Mouse (Mus musculus) left cerebral cortex, postnatal 25 days (tissue): ENCODE data around the gene Mal. TPM values are rescaled to one million over a fixed set of nuclear protein-coding genes. Genes with fewer than 3 reads are reported as not detected.
"Not testable (repeated sequence)": the region's sequence is repeated elsewhere in the genome, so short reads cannot be mapped to it uniquely, and the experiment has no call there.

Source experiments
- DNase-seq, 2 experiments: peaks; one replicate each; pipeline ENCODE4 v3.0.0; 2022; ENCODE audit warnings: low spot score in 2 of 2, mixed read lengths in 1 of 2
- intact Hi-C: fragments of 180-260 bp; cut with DNase I; formaldehyde crosslinking; loops from one replicate; pipeline ENCODE4 v1.15.1; 2025
- total RNA-seq, 2 experiments: library from RNA; stranded (reverse); gene quantifications; 2 replicates each; pipeline ENCODE4 v1.2.3; 2021

Gene Mal
- total RNA-seq, 2 experiments from 2014 or later, result 100 to 125 TPM

DNA sequence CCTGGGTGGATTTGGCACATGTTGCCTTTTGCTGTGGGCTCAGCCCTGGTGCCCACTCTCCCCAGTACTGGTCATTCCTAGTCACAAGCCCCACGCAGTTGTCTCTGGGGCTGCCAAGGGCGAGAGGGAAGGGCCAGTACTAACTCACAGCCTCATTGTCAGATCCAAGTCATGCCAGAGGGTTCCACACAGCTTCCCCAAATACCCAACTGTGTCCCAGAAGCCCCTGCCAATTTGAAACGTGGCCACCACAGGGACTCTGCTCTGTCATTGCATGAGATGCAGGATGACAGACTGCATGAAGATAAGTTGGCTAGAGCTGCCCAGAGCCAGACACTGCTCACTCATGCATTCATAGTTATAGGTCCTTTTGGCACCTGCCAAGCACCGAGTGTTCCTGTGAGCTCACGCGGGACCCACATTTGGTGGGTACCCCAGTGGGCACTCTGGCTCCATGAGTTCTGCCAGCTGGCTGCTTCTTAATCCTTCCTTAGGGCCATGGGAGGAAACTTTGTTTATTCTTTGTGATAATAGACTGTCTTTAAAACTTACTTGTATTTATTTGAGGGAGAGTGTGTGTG is 28.4 kb downstream of the Mal start:
- no peak for DNase-seq
- intact Hi-C loops, result no loop called here

DNA sequence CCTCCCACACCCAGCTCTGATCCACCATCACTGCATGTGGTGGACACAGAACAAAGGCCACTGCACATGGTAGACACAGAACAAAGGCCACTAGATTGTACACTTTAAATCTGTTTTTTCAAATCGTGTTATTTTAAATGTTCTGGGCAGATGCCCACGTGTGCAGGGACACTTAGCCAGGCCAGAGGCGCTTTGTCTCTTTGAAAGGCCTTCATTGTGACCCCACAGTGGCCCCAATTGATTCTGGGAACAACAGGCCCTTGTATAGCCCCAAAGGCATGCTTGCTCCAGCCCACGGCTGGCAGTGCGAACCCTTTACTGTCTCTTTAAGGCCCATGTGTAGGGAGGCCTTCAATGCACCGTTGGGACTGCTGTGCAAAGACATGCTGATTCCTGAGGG is 29.1 kb downstream of the Mal start:
- intact Hi-C loops, result no loop called here
- DNase-seq, result peak in 1 of 2 experiments; percentile 44

DNA sequence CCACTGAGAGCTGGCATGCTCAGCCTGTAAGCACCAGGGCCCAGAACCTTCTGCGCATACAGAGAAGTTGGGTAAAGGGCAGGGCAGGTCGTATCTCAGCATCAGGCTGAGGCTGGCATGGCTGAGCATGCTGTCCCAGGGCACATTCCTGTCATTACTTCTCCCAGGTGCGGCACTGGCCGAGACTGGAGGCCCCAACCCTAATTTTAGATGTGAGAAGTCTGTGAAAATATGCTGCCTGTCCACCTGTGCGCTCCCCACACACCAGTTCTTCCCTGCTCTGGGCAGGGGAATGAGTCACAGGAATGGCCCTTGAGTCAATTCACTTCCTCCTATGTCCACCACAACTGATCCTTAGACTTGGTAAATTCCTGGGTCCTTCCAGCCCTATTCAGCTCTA is 30.8 kb downstream of the Mal start:
- intact Hi-C loops, result no loop called here
- no peak for DNase-seq

DNA sequence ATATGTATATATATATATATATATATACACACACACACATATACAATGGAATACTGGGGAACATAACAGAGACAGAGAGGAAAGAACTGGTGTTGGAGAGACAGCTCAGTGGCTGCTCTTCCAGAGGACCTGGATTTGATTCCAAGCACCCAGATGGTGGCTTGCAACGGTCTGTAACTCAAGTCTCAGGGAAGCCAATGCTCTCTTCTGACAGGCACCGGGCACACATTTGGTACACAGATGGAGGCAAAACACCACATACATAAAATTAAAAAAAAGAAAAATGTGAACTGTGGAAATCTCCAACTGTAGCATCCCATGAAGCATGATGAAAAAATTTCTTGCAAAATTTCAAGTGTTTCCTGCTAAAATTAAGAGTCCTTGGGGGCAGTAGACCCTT is 31.7 kb downstream of the Mal start:
- intact Hi-C loops, result no loop called here
- DNase-seq, result no peak

DNA sequence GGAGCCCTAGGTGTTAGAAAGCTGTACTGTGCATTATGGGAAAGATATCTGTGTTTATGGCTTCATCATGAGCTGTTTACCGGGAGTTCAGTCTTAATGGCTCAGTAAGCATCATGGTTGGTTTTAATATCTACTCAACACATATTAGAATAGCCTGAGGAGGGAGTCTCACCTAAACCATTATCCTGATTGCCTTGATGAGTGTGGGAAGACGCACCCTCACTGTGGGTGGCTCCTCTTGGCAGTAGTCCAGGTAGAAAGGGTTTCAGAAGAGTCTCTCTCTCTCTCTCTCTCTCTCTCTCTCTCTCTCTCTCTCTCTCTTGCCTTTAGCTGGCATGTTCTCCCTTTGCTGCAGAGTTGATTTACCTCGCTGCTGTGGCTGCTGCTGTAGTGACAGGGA is 34.4 kb downstream of the Mal start:
- intact Hi-C loops, result no loop called here
- DNase-seq, result no peak

DNA sequence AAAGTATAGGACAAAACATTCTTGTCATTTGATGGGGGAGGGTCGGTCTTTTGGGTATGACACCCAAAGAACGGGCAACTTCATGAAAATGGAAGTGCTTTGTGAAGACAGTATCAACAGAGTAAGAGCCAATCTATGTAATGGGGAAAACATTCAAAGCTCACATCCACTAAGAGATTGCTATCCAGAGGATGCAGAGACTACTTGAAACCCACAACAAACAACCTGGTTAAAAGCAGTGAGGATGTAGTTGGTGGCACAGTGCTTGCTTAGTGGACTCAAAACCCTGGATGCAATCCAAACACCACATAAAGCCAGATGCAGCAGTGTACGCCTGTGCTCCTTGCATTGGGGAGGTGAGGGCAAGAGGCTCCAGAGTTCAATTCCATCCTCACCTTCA is 37.2 kb downstream of the Mal start:
- no peak for DNase-seq
- intact Hi-C loops, result no loop called here

DNA sequence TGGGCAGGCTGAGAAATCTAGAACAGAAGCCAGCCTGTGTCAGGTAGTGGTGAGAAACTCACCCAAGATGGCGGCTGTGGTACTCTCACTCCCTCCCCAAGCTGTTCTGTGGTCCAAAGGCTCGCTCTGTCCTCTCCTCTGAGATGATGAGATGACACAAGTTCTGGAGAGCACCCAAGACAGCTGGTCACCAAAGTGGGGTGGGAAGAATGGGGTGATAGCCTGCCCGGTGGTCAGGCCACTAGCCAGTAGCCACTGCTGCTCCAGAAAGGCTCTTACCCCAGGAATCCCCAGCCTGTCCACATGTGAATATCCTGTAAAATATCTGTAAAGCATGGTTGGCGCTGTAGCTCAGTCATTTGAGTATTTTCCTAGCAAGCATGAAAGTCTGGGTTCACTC is 44.2 kb downstream of the Mal start:
- DNase-seq, result peak in 1 of 2 experiments; percentile 21
- intact Hi-C loops, result no loop called here

DNA sequence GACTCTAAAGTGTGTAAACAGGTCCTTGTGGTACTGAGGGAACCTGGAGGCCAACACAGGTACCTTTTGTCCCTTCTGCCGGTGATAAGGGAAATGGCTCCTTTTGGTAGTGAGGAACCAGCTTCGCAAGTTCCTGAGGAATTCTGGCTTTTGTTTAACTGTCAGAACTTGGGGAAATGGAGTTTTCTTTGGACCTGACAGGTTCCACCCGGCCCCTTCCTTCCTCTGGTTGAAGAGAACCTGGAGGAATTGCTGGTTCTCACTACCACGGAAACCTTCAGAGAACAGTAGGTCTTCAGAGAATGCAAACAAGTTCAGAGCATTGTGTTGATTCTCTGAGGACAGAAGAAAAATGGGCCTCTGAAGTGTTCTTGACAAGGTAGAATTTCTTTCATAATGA is 45.1 kb downstream of the Mal start:
- DNase-seq, result no peak
- intact Hi-C loops, result no loop called here

DNA sequence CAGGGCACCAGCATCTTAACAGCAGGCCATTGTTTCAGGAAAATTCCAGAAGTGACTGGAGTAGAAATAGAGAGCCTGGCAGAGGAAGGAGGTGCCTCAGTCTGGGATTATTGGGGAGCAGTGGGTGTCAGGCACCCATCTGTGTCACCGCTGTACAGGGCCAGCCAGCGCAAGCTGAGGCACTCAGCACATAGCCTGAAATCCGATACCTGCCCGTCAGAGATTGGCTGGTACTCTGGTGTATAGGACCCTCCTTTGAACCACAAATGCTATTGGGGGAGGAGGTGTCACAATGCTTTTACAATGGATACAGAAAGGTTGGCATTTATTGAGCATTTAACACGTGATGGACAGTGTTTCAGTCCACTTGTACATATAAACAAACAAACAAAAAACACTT is 47.5 kb downstream of the Mal start:
- DNase-seq, result no peak
- intact Hi-C loops, result loop anchor here (2.0 to 10.0 kb wide), 3 partner anchors 60 to 236 kb away; no protein-coding TSS in a partner anchor

DNA sequence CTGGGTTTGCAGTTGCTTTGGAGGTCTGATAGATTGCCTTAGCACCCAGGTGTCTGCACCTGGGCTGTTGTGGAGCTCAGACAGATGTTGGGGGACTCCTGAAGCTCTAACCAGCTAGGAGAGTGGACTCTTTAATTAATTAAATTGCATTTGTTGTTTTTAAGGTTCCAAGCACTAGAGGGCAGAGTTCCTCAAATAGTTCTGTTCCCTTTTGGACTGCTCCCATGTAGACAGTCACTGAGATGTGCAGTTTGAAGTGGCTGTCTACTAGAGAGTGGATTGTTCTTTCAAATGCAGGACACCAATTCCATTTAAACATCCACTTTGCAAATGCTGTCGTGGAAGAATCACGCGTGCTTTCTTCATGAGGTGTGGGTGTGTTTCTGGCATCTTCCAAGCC is 48.3 kb downstream of the Mal start:
- DNase-seq, result peak in 1 of 2 experiments; percentile 53

DNA sequence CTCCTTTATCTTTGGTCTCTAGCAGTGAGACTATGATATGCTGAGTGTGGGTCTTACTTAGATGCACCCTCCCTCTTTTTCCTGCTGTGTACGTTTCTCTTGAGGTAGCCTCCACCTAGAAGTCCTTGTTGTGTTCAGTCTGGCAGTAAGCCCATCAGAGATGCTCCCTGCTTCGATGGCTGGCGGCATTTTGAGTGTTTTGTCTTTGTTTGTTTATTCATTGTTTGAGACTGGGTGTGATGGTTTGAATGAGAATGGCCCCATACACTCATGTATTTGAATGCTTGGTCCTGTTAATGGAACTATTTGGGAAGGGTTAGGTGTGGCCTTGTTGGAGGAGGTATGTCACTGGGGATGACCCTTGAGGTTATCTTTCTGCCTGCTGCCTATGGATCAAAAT is 51.3 kb downstream of the Mal start:
- intact Hi-C loops, result loop anchor here (5.0 to 10.0 kb wide), 2 partner anchors 77 to 240 kb away; no protein-coding TSS in a partner anchor
- DNase-seq, result no peak

More for the DNA sequence above, 48.3 kb downstream of the Mal start:
- intact Hi-C loops, result loop anchor here (2.0 to 10.0 kb wide), 3 partner anchors 61 to 237 kb away; no protein-coding TSS in a partner anchor

DNA sequence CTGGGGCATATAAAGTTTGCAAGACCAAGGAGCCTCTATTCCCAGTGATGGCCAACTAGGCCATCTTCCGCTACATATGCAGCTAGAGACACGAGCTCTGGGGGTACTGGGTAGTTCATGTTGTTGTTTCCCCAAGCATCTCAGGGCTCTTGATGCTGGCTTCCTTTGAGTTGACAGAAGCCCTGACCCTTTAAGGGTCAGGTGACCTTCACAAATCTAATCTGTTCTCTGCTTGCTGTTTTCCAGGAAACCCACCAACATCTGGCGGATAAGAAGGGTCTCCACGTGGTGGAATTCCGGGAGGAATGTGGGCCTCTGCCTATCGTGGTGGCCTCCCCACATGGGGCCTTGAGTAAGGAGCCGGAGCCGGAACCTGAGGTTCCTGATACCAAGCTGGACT is 53.1 kb downstream of the Mal start:
- not testable (repeated sequence) for DNase-seq
- intact Hi-C loops, result loop anchor here (10.0 kb wide), 1 partner anchor 241 kb away; no protein-coding TSS in a partner anchor

DNA sequence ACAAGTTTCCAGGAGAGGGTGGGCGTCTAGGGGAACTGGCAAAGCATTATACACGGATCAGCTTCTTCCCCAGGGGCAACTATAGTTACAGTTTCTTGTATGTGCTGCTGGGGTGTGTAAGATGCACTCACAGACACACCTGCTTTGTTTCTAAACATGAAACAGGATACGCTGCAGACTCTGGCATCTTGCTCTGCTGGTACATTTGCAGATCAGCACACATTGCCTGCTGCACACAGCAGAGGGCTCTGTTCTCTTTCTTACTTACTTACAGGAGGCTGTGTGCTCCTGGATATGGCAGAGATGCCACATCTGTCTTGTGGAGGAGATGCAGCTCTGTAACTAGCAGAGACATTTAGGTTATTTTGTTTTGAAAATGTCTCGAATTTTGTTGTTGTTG is 65.7 kb downstream of the Mal start:
- DNase-seq, result no peak
- intact Hi-C loops, result no loop called here

DNA sequence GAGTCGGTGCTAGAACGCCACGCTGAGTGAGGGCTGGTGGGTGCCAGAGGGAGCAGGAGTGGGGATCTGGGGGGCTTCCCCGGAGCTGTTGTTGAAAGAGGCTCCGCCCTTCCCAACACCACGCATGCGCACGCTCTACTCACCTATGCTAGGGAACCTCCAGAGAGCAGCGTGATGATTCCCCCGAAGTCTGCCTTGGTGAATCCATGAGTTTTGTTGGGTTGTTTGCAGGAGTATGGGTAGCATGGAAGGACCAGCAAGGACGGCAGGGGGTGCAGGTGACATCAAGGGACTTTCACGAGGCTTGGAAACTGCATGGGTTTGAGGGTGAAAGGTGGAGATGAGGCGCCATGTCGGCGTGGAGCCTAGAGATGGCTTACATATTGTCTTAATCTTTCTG is 66.3 kb downstream of the Mal start:
- no peak for DNase-seq
- intact Hi-C loops, result no loop called here

DNA sequence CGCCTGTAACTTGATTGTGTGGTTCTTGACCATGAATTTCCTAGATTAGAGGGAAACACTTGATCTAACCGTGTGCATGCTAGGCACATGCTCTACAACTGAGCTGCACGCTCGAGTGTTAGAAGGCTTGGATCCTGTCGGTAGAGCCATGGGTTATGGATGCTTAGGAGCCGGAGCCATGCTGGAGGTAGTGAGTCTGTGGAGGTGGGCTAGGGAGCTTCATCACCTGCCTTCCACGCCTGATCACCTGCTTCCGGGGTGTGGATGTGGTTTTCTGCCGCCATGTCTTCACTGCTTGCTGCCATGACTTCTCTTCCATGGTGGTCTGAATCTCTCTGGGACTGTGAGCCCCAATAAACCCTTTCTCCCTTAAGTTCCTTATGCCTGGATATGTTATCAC is 67.6 kb downstream of the Mal start:
- intact Hi-C loops, result no loop called here
- no peak for DNase-seq

DNA sequence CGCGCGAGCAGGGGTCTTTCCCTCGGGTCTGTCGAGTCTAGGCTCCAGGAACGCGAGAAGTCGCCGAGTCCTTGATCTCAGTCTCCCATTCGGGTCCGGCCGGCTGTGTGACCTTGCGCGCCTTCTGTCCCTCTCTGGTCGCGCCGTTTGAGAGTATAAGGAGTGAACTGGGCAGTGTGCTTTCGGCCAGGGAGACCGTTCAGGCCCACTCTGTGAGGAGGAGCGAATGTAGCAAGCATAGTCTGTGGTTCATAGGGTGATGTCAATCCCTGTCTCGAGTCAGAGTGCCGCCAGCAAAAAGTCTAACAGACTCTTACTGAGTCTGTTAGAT is 69.0 kb downstream of the Mal start:
- intact Hi-C loops, result no loop called here
- no peak for DNase-seq

DNA sequence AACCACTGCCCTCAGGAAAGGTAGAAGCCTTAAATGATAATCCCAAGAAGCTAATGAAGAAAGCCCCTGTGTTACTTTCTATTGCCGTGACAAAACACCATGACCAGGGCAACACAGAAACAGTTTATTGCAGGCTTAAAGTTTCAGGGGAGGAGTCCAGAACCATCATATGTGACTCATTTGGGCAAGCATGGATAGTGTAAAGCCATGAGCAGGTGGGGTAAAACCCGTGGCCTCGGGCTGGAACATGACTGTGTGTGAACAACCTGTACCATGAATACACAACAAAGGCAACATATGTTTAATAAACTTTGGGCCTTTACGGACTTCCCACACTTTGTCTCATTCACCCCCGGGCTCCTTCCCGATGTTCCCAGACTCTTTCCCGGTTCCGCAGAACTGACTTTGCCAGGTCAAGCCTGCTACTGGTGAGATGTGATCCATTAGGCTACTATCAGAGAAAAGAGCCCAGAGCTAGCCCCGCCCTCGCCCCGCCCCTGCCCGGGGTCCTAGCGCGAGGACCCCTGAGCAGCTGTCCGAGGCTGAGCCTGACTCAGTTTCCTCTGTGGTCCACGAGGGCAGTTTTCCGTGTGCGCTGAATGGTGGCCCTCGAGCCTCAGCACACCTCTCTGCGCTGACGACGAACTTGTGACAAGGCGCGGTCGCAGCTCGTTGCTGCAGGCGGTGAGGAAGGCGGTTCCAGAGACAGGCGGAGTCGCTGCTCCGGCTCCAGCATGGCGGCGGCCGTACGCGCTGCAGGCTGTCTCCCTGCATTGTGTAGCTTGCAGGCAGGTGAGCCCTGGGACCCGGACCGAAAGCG is 69.6 kb downstream of the Mal start, which contains the start of the genes Zfp661 and Mrps5:
Gene Zfp661 (minus strand): TSS at position 401 of the 820 bp plus-strand sequence.
Gene Mrps5 (plus strand): TSS at position 529 of the 820 bp plus-strand sequence.
- intact Hi-C loops, result no loop called here
- DNase-seq, result peak; percentile 81 to 85

DNA sequence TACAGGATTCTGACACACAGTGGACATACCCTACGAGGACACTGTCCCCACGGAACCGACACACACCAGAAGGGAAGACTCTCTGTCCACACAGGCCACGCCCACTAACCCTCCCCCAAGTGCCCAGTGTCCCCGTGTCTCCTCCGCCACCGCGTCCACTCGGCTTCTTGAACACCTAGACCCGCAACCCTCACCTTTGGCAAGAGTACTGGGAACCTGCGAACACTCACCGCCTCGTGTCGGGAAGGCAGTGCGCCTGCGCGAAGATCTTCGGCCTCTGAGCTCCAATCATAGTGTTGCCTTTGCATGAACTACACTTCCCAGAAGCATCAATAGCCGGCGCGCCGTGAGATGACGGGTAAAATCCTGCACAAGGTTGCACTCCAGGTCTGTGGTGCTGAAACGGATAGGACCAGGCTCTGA is 72.0 kb downstream of the Mal start:
- intact Hi-C loops, result no loop called here
- peak; percentile 95 to 98 for DNase-seq
